Mouse (Mus musculus): ENCODE results near the gene Dynlt1f. TPM values are rescaled to one million over a fixed set of nuclear protein-coding genes. Genes with fewer than 3 reads are reported as not detected.
"Not testable (repeated sequence)": the region's sequence is repeated elsewhere in the genome, so short reads cannot be mapped to it uniquely, and the experiment has no call there.

Dynlt1f gene
- polyA plus RNA-seq, 1 experiment from 2014 or later = 232 TPM

DNA sequence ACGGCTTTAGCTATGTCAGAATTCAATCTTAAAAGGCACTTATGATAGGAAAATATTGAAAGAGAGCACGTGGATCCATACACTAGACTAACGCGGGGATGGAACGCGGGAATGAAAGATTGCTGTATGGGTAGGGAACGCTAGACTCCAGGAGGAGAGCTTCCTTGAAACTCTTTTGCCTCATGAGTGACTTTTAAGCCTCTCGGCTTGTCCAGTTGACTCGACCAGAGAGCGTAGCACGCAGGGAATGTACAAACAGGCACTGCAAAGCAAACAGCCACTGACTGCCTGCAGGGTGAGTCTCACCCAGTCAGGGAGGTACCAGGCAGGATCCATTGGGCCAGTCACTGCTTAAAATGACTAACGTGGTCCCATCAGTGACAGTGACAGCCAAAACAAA lies 33.7 kb downstream of the Dynlt1f start:
- H3K4me2 ChIP-seq; H3K9me3 ChIP-seq (replicated peaks; ENCODE audit: control insufficient read depth, low read length); H3K4me1 ChIP-seq (ENCODE audit: control insufficient read depth, insufficient read depth, low read length); H3K36me3 ChIP-seq (ENCODE audit: control insufficient read depth, insufficient read depth, low read length); H3K4me3 ChIP-seq (ENCODE audit: low read depth, low read length); ATAC-seq (replicated peaks; ENCODE audit: insufficient number of reproducible peaks, low FRiP score, low TSS enrichment); H3K27me3 ChIP-seq (ENCODE audit: control insufficient read depth, insufficient read depth, low read length); H3K9ac ChIP-seq (ENCODE audit: low read depth, low read length); H3K27ac ChIP-seq (ENCODE audit: low read depth, low read length): not testable (repeated sequence)
- 76% methylated on average over 11 of the region's 12 CpGs for WGBS (ENCODE audit: insufficient replicate concordance)

DNA sequence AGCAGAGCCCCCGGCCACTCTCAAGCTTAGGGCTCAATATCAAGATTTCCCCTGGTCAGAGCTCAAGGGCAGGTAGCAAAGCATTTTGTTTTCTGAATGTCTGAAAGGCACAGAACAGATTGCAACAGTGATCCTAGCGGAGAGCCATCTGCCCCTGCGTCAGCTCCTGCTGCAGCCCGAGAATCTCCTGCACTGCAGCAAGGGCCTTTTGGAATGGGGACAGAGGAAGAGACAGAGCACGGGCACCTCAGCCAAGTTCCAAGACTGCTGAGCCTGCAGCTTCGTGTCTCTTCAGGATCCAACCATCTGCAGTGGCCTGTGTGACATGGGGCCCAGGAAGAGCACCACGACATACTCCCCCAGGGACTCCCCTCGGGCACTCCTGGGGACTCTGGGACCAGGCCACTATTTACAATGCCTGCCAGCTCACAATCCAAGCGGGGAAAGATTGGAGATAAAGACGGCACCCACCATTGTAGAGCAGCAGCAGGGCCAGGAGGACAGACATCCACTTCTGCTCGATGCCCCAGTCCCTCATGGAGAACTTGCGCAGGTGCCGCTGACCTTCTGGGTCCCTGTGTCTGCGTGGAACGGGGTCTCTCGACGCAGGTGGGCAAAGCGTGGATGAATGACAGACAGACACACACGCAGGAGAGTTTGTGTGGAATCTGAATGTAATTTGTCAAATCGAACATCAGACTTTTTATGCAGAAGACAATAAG lies 34.8 kb downstream of the Dynlt1f start:
- not testable (repeated sequence) for H3K9me3 ChIP-seq (replicated peaks; ENCODE audit: control insufficient read depth, low read length); H3K9ac ChIP-seq (ENCODE audit: low read depth, low read length); H3K4me2 ChIP-seq; H3K4me1 ChIP-seq (ENCODE audit: control insufficient read depth, insufficient read depth, low read length); H3K36me3 ChIP-seq (ENCODE audit: control insufficient read depth, insufficient read depth, low read length); H3K27ac ChIP-seq (ENCODE audit: low read depth, low read length); ATAC-seq (replicated peaks; ENCODE audit: insufficient number of reproducible peaks, low FRiP score, low TSS enrichment); H3K27me3 ChIP-seq (ENCODE audit: control insufficient read depth, insufficient read depth, low read length); H3K4me3 ChIP-seq (ENCODE audit: low read depth, low read length)
- 78% methylated on average over 17 of the region's 20 CpGs for WGBS (ENCODE audit: insufficient replicate concordance)

DNA sequence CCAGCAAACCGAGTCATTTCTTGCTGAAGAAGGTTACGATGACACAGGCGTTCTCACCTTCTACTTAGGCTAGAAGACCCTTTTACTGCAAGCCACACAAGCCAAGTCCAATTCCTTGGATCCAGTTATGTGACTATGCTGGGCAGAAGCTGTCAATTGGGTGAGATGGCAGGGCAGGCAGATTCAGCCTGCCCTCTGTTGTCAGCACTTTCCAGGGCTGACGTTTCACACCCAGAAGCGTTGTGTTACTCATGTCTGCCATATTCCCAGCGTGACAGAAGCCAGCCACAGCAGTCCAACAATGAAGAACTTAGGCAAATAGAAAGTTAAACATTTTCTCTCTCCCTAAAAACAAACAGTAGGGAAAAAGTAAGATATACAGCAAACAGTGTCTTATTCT lies 35.7 kb downstream of the Dynlt1f start:
- WGBS (ENCODE audit: insufficient replicate concordance) = 59% methylated on average over 5 of the region's 6 CpGs
- H3K4me1 ChIP-seq (ENCODE audit: control insufficient read depth, insufficient read depth, low read length); H3K27me3 ChIP-seq (ENCODE audit: control insufficient read depth, insufficient read depth, low read length); H3K9me3 ChIP-seq (replicated peaks; ENCODE audit: control insufficient read depth, low read length); H3K36me3 ChIP-seq (ENCODE audit: control insufficient read depth, insufficient read depth, low read length); H3K4me3 ChIP-seq (ENCODE audit: low read depth, low read length); H3K4me2 ChIP-seq; H3K9ac ChIP-seq (ENCODE audit: low read depth, low read length); H3K27ac ChIP-seq (ENCODE audit: low read depth, low read length); ATAC-seq (replicated peaks; ENCODE audit: insufficient number of reproducible peaks, low FRiP score, low TSS enrichment): not testable (repeated sequence)

DNA sequence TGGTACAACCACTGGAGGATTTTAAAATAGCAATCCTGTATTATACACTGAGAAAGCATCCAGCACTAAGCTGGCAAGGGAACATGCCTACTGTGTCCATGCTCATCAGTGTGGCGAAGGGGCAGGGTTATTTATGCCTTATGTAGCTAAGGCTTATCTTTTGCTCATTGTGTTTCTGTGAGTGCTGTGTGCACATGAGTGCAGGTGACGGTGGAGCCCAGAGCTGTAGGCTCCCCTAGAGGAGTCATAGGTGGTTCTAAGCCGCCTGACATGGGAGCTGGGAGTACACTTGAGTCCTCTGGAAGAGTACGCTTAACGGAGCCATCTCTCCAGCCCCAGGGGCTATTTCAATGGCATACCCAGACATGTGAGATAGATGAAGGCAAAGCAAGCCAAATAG lies 36.4 kb downstream of the Dynlt1f start:
- H3K27me3 ChIP-seq (ENCODE audit: control insufficient read depth, insufficient read depth, low read length); H3K9me3 ChIP-seq (replicated peaks; ENCODE audit: control insufficient read depth, low read length); H3K9ac ChIP-seq (ENCODE audit: low read depth, low read length); H3K36me3 ChIP-seq (ENCODE audit: control insufficient read depth, insufficient read depth, low read length); ATAC-seq (replicated peaks; ENCODE audit: insufficient number of reproducible peaks, low FRiP score, low TSS enrichment); H3K4me3 ChIP-seq (ENCODE audit: low read depth, low read length); H3K4me1 ChIP-seq (ENCODE audit: control insufficient read depth, insufficient read depth, low read length); H3K27ac ChIP-seq (ENCODE audit: low read depth, low read length); H3K4me2 ChIP-seq: not testable (repeated sequence)
- 77% methylated on average over 5 of the region's 5 CpGs for WGBS (ENCODE audit: insufficient replicate concordance)

DNA sequence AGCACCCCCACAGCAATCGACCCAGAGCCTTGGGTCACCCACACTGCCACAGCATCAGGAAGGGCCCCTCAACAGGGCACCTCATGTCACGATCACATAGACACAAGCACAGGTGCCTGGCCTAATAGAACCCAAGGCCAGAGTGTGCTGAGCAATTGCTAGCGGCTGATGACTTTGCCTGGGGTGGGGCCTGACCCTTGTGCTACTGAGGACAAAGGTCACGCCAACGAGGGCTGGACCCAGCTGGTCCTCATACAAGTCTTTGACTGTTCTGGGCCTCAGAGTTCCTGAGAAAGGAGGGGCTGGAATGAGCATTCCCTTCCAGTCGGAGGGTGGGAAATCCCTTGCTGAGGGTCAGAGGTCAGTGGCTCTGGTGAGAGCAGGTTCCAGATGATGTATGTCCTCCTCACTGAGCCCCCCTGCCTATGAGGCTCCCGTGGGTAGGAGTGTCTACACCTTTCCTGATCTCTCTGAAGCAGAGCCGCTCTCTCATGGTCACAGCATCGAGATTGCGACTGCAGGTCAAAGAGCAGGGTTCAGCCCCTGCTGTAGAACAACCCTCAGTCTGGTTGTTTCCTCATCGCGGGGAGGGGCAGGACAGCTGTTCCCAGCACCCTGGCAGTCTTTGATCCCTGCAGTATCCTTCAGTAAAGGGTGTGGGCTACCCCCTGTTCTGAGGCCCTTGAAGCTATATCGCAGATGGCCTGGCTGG lies 37.9 kb downstream of the Dynlt1f start:
- H3K4me1 ChIP-seq (ENCODE audit: control insufficient read depth, insufficient read depth, low read length); H3K36me3 ChIP-seq (ENCODE audit: control insufficient read depth, insufficient read depth, low read length); H3K4me2 ChIP-seq; H3K4me3 ChIP-seq (ENCODE audit: low read depth, low read length); H3K9me3 ChIP-seq (replicated peaks; ENCODE audit: control insufficient read depth, low read length); H3K27me3 ChIP-seq (ENCODE audit: control insufficient read depth, insufficient read depth, low read length); ATAC-seq (replicated peaks; ENCODE audit: insufficient number of reproducible peaks, low FRiP score, low TSS enrichment); H3K27ac ChIP-seq (ENCODE audit: low read depth, low read length); H3K9ac ChIP-seq (ENCODE audit: low read depth, low read length): not testable (repeated sequence)
- 50% methylated on average over 7 of the region's 13 CpGs for WGBS (ENCODE audit: insufficient replicate concordance)

DNA sequence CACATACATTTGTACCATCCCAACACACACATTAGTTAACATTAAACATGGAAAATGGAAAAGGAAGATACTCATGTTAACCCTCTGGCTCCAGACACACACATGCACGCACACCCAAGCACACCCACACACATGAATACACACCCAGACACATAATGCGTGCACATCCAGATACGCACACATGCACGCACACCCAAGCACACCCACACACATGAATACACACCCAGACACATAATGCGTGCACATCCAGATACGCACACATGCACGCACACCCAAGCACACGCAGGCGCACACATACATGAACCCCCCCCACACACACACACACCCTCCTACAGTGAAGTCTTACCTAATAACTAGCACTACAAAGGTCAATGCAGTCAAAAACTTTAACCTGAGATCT lies 39.0 kb downstream of the Dynlt1f start:
- WGBS (ENCODE audit: insufficient replicate concordance) = 97% methylated on average over 9 of the region's 9 CpGs
- not testable (repeated sequence) for ATAC-seq (replicated peaks; ENCODE audit: insufficient number of reproducible peaks, low FRiP score, low TSS enrichment)

DNA sequence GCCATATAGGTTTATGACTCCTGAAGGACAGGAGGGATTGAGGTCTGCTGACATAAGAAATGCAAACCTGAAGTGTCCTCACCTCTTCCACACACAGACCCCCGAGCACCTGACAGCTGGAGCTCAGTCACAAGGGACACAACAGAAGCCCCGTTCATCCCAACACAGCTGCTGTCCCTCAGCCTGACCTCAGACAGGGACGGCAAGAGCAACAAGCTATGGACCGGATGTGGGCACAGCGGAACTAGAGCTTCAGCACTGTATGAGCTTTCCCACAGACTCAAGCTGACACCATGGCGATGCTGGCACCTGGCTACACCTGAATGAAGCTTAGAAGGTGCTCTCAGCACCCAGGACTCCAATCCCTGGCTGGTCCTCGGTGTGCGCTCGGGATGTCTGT lies 41.4 kb downstream of the Dynlt1f start:
- WGBS (ENCODE audit: insufficient replicate concordance) = 67% methylated on average over 1 of the region's 9 CpGs
- H3K9me3 ChIP-seq (replicated peaks; ENCODE audit: control insufficient read depth, low read length); ATAC-seq (replicated peaks; ENCODE audit: insufficient number of reproducible peaks, low FRiP score, low TSS enrichment): not testable (repeated sequence)

More for the DNA sequence above, 39.0 kb downstream of the Dynlt1f start:
- H3K27ac ChIP-seq (ENCODE audit: low read depth, low read length); H3K27me3 ChIP-seq (ENCODE audit: control insufficient read depth, insufficient read depth, low read length); H3K9me3 ChIP-seq (replicated peaks; ENCODE audit: control insufficient read depth, low read length); H3K36me3 ChIP-seq (ENCODE audit: control insufficient read depth, insufficient read depth, low read length); H3K9ac ChIP-seq (ENCODE audit: low read depth, low read length); H3K4me1 ChIP-seq (ENCODE audit: control insufficient read depth, insufficient read depth, low read length); H3K4me2 ChIP-seq; H3K4me3 ChIP-seq (ENCODE audit: low read depth, low read length): not testable (repeated sequence)

DNA sequence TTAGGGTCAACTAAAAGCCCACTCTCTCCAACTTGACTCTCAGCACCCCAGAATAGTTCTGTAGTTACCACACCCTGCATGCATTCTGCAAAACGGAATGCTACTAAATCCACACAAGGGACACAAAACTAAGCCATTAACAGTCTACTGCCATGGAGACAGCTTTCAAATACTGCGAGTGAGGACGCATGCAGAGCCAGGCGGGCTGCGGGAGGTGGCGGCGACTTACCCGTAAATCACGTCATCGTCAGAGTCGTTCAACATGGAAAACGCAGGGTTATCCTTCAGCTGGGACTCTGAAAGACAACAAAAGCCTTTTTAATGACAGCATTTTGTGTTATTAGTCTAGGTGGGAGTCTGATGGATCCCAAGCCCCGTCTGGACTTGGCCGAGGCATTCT lies 42.2 kb downstream of the Dynlt1f start:
- H3K36me3 ChIP-seq (ENCODE audit: control insufficient read depth, insufficient read depth, low read length); H3K4me1 ChIP-seq (ENCODE audit: control insufficient read depth, insufficient read depth, low read length); H3K9ac ChIP-seq (ENCODE audit: low read depth, low read length); ATAC-seq (replicated peaks; ENCODE audit: insufficient number of reproducible peaks, low FRiP score, low TSS enrichment); H3K9me3 ChIP-seq (replicated peaks; ENCODE audit: control insufficient read depth, low read length); H3K27me3 ChIP-seq (ENCODE audit: control insufficient read depth, insufficient read depth, low read length); H3K4me3 ChIP-seq (ENCODE audit: low read depth, low read length); H3K4me2 ChIP-seq; H3K27ac ChIP-seq (ENCODE audit: low read depth, low read length): not testable (repeated sequence)
- 90% methylated on average over 11 of the region's 14 CpGs for WGBS (ENCODE audit: insufficient replicate concordance)

More for the DNA sequence above, 41.4 kb downstream of the Dynlt1f start:
- H3K4me1 ChIP-seq (ENCODE audit: control insufficient read depth, insufficient read depth, low read length); H3K4me2 ChIP-seq; H3K9ac ChIP-seq (ENCODE audit: low read depth, low read length); H3K4me3 ChIP-seq (ENCODE audit: low read depth, low read length); H3K27me3 ChIP-seq (ENCODE audit: control insufficient read depth, insufficient read depth, low read length); H3K27ac ChIP-seq (ENCODE audit: low read depth, low read length); H3K36me3 ChIP-seq (ENCODE audit: control insufficient read depth, insufficient read depth, low read length): not testable (repeated sequence)

DNA sequence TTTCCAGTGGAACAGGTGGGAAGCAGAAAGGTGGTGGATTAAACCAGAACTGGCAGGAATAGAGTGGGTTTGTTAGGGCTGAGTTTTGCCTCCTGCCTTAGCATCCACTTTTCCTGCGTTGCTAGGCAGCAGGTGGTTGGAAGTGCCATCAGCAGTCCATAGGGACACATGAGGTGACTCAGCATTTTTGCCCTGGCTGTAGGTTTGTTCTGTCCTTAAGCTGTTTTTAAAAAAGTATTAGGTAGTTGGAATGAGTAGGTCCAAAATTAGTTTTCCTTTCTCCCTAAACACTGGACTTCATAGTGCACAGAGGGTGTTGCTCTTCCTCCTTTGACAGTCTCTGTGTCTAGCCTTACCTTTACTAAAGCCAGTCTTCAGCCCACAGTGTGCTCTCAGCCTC lies 50.4 kb downstream of the Dynlt1f start:
- whole genome bisulfite sequencing (ENCODE audit: insufficient replicate concordance) = 78% methylated on average over 1 of the region's 1 CpGs
- not testable (repeated sequence) for H3K9ac ChIP-seq (ENCODE audit: low read depth, low read length); H3K27me3 ChIP-seq (ENCODE audit: control insufficient read depth, insufficient read depth, low read length); H3K9me3 ChIP-seq (replicated peaks; ENCODE audit: control insufficient read depth, low read length); H3K36me3 ChIP-seq (ENCODE audit: control insufficient read depth, insufficient read depth, low read length); H3K4me2 ChIP-seq; H3K4me1 ChIP-seq (ENCODE audit: control insufficient read depth, insufficient read depth, low read length); ATAC-seq (replicated peaks; ENCODE audit: insufficient number of reproducible peaks, low FRiP score, low TSS enrichment); H3K4me3 ChIP-seq (ENCODE audit: low read depth, low read length); H3K27ac ChIP-seq (ENCODE audit: low read depth, low read length)

Measured in heart, embryonic 11.5 days (tissue).